Mouse (Mus musculus) lung, adult 2 months (tissue): ENCODE data around the gene Pkn2.

ENCODE experiments used
- CTCF ChIP-seq: fragments of 200-500 bp; IDR thresholded peaks from 2 replicates; pipeline ENCODE4 v1.5.1; 2011; ENCODE audit warnings: mild to moderate bottlenecking, low read length, control low read depth; ENCODE audit not compliant: insufficient read depth
- POLR2A ChIP-seq: fragments of 200-500 bp; IDR thresholded peaks from 2 replicates; pipeline ENCODE4 v1.6.1; 2011; ENCODE audit warnings: low read depth, mild to moderate bottlenecking, control low read depth, low read length, borderline replicate concordance; ENCODE audit errors: extremely low read depth

GRCm38 (mm10) chr3:142760356-142760755 is 121.4 kb downstream of the Pkn2 start:
- TF ChIP-seq POLR2A (no peak), CTCF (no peak)
